Mouse (Mus musculus) mouse embryonic stem cell (cell line): ENCODE measurements around the gene Trmt1l.

Experiments
- in situ Hi-C, 2 experiments: fragments of 300-500 bp; cut with MboI; formaldehyde crosslinking; loops; 1 replicate in 1 of 2; 3 replicates in 1 of 2; pipeline ENCODE4 v1.14.3; 2019 to 2020; ENCODE audit warnings: low sequenced_read_pairs in 2 of 2, low pct_unique_long_range_greater_than_20kb in 1 of 2, mixed read lengths in 1 of 2; ENCODE audit not compliant: unreplicated experiment in 1 of 2

Gene Trmt1l

GRCm38 (mm10) chr1:151484754-151485153 is 56.4 kb downstream of the Trmt1l start:
- in situ Hi-C loops = loop anchor here in 1 of 2 experiments (25.0 kb wide), 1 partner anchor 228 kb away; no protein-coding TSS in a partner anchor

GRCm38 (mm10) chr1:151489806-151490205 is 61.5 kb downstream of the Trmt1l start:
- in situ Hi-C loops = loop anchor here in 1 of 2 experiments (25.0 kb wide), 1 partner anchor 222 kb away; no protein-coding TSS in a partner anchor

- in situ Hi-C loops = loop anchor here in 1 of 2 experiments (25.0 kb wide), 1 partner anchor 220 kb away; no protein-coding TSS in a partner anchor
Observed at GRCm38 (mm10) chr1:151492419-151492818, 64.1 kb downstream of the Trmt1l start.

- in situ Hi-C loops = loop anchor here in 1 of 2 experiments (25.0 kb wide), 1 partner anchor 218 kb away; no protein-coding TSS in a partner anchor
Observed at GRCm38 (mm10) chr1:151493826-151494225, 65.5 kb downstream of the Trmt1l start.

GRCm38 (mm10) chr1:151494711-151495110 is 66.4 kb downstream of the Trmt1l start:
- in situ Hi-C loops = loop anchor here in 1 of 2 experiments (25.0 kb wide), 1 partner anchor 218 kb away; no protein-coding TSS in a partner anchor

GRCm38 (mm10) chr1:151495635-151496285 is 67.4 kb downstream of the Trmt1l start:
- in situ Hi-C loops = loop anchor here in 1 of 2 experiments (25.0 kb wide), 1 partner anchor 217 kb away; no protein-coding TSS in a partner anchor

- in situ Hi-C loops = loop anchor here in 1 of 2 experiments (25.0 kb wide), 1 partner anchor 215 kb away; no protein-coding TSS in a partner anchor
Observed at GRCm38 (mm10) chr1:151497028-151497427, 68.7 kb downstream of the Trmt1l start.

GRCm38 (mm10) chr1:151497942-151498341 is 69.6 kb downstream of the Trmt1l start:
- in situ Hi-C loops = loop anchor here in 1 of 2 experiments (25.0 kb wide), 1 partner anchor 214 kb away; no protein-coding TSS in a partner anchor

- in situ Hi-C loops = loop anchor here in 1 of 2 experiments (25.0 kb wide), 1 partner anchor 214 kb away; no protein-coding TSS in a partner anchor
Observed at GRCm38 (mm10) chr1:151498381-151498780, 70.0 kb downstream of the Trmt1l start.

- in situ Hi-C loops = loop anchor here in 1 of 2 experiments (25.0 kb wide), 1 partner anchor 212 kb away; no protein-coding TSS in a partner anchor
Observed at GRCm38 (mm10) chr1:151499815-151500501, 71.6 kb downstream of the Trmt1l start.

GRCm38 (mm10) chr1:151500531-151501361 is 72.4 kb downstream of the Trmt1l start, which contains the start of gene Rnf2:
Rnf2 (minus strand) TSS chr1:151500955.
- in situ Hi-C loops = no loop called here
